Mouse (Mus musculus) large intestine, adult 2 months (tissue): ENCODE results near the gene Uvrag. TPM values are rescaled to one million over a fixed set of nuclear protein-coding genes. Genes with fewer than 3 reads are reported as not detected.

Experiments
- DNase-seq: peaks from one replicate; pipeline ENCODE4 v3.0.0-alpha.2; 2012; ENCODE audit warnings: low read depth, low spot score
- WGBS: fragments of 180-500 bp; shearing (Covaris S2); methylation state at CpG from one replicate; pipeline ENCODE4 v1.1.7; 2018; 5-methylcytosine and 5-hydroxymethylcytosine counted together
- polyA plus RNA-seq: library from polyadenylated mRNA; depleted of rRNA; stranded (reverse); fragments of >200 nt; gene quantifications from 2 replicates; pipeline ENCODE4 v1.2.3, GENCODE M21; 2012

Uvrag gene
- polyA plus RNA-seq, 1 experiment, result 5.0 TPM

DNA sequence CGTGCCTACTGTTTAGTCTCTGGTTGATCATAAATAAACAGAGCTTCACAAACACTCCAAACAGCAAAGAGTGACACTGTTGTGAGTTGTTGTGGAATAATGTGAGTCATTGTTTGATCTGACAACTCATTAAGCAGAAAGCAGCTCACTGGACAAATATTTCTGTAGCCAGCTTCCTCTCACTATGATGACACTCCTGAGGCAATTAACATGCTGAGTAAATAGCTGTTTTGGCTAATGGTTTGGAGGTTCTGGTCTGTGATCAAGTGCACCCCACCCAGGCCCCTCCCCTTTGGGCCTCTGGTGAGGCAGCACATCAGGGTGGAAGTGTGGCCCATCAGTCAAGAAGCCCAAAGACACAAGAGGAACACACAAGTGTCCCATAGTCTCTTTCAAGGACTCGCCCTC lies 228.0 kb downstream of the Uvrag start:
- 48% methylated on average over 2 of the region's 2 CpGs for WGBS

DNA sequence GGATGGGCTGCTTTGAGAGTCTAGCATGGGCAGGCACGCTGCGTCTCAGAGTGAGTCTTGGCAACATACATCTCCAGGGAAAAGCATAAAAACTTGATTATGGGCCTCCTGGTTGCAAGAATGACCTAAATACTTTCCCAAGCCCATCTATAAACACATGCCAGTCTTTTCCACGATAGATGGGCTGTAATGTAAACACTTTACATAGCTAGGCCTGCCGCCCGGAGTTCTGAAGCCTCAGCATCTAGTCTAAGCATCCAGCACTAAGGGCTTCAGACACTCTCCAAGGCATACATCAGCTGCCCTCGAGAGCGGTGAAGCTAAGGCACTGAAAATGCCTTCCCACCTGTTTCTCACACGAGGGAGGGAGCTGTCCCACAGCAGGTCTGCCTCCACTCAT lies 229.7 kb downstream of the Uvrag start:
- 67% methylated on average over 8 of the region's 8 CpGs for WGBS
- DNase-seq, result no peak

More for the DNA sequence above, 228.0 kb downstream of the Uvrag start:
- no peak for DNase-seq

DNA sequence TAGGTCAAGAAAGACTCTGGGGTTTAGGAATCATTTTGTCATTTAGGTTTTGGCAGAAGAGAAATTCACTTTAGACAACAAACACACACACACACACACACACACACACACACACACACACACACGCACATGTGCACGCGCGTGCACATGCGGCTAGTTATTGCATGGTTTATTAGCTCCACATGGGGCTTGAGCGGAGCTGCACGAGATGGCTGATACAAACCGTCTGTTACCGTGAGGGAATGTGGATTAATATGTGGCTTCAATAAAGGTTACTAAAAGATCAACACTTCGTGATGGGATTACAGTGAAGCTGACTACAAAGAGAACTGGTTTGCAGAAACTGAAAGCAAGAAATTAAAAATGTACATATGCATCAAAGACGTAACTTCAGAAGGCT lies 230.2 kb downstream of the Uvrag start:
- no peak for DNase-seq
- WGBS, result 82% methylated on average over 11 of the region's 11 CpGs

DNA sequence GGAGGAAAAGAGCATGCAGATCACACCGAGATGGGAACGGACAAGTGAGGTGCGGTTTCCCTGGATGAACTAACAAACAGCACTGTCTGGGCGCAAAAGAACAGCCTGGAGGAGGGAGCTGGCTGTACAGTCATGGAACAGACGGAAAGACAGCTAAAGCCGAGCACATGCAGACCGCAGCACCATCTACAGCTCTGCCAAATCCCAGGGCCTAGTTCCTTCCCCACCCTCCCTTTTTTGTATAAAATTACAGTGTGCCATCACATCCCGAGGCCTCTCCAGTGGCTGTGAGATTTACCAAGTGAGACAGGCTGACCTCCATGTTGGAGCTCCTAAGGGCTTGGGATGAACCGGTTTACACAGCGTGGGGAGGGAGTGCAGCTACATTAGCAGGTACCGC lies 230.8 kb downstream of the Uvrag start:
- no peak for DNase-seq
- 85% methylated on average over 11 of the region's 11 CpGs for WGBS

- DNase-seq, result no peak
Observed at GRCm38 (mm10) chr7:98907476-98907875, 233.5 kb downstream of the Uvrag start.

DNA sequence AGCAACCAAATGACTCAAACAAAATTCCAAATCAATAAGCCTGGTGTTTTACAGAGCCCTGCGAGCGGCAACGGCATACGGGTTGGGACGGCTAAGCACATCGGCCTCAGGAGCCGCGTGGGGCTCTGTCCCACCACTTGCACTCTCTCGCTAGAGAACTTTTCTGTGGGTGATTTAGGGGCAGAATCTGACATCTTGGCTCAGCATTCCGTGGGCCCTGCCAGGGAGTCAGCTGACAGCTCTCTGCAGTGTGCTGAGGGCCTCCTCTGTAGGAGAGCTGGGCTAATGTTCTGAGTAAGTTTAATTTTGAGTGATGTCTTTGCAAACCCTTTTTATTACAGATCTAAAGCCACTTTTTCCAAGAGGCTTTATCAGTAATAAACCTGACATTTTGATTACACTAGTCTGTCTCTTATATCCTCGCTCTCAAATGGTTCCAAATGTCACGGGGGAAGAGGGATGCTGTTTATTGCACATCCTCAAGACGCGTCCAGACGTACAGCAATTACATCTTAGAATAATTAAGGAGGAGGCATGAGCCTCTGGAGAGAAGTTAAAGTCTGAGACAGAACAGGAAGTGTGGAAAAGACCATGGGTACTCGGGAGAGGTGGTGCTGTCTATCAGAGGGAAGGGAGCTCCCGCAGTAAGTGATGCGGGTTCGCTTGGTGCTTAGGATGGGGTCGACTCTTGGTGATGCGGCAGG lies 236.1 kb downstream of the Uvrag start:
- 79% methylated on average over 21 of the region's 21 CpGs for WGBS
- no peak for DNase-seq

More at GRCm38 (mm10) chr7:98907476-98907875, 233.5 kb downstream of the Uvrag start:
- 88% methylated on average over 4 of the region's 4 CpGs for WGBS

- WGBS, result 12% methylated on average over 5 of the region's 5 CpGs
- no peak for DNase-seq
Observed at GRCm38 (mm10) chr7:98903884-98904283, 237.1 kb downstream of the Uvrag start.

DNA sequence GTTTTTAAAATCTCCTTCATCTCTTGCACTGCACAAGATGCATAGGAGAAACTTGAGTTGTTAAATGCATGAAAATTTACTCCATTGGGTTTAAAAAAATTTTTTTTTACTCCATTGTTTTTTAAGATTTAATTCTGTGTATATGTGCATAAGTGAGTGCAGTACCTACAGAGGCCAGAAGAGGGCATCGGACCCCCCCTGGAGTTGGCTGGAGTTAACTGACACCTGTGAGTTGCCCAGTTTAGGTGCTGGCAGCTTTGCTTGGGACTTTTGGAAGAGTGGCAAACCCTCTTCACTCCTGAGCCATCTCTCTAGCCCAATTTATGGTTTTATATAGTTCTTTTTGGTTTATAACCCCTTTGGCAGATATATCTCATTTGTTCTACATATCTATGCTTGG lies 239.8 kb downstream of the Uvrag start:
- WGBS, result 98% methylated on average over 1 of the region's 1 CpGs
- DNase-seq, result no peak

- DNase-seq, result no peak
- 76% methylated on average over 4 of the region's 4 CpGs for WGBS
Observed at GRCm38 (mm10) chr7:98899815-98900214, 241.1 kb downstream of the Uvrag start.

GRCm38 (mm10) chr7:98897323-98897722 lies 243.6 kb downstream of the Uvrag start:
- DNase-seq, result no peak
- 98% methylated on average over 8 of the region's 8 CpGs for WGBS

- DNase-seq, result no peak
- 57% methylated on average over 10 of the region's 10 CpGs for WGBS
Observed at GRCm38 (mm10) chr7:98895501-98896095, 245.3 kb downstream of the Uvrag start.

DNA sequence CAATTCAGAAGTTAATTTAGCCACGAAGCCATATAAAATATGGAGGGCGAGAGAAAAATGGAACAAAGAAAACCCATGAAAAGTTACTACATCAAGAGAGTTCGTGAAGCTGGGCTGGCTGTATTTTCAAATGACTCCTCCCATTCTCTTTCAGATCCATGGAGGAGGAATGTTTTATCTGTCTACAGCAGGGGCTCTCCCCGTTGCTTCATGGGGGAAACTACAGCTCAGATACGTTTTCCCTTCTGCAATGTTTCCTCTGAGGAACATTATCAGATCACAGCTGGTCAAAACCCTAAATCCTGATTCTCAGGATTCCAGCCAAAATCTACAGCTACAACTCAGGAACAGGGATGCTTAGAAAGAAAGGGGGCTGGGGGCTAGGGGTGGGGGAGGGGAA lies 246.2 kb downstream of the Uvrag start:
- 84% methylated on average over 5 of the region's 5 CpGs for WGBS
- no peak for DNase-seq

- 92% methylated on average over 5 of the region's 5 CpGs for whole genome bisulfite sequencing
- DNase-seq, result no peak
Observed at GRCm38 (mm10) chr7:98894305-98894704, 246.6 kb downstream of the Uvrag start.

GRCm38 (mm10) chr7:98893144-98893543 lies 247.8 kb downstream of the Uvrag start:
- WGBS, result 87% methylated on average over 5 of the region's 5 CpGs
- DNase-seq, result no peak

DNA sequence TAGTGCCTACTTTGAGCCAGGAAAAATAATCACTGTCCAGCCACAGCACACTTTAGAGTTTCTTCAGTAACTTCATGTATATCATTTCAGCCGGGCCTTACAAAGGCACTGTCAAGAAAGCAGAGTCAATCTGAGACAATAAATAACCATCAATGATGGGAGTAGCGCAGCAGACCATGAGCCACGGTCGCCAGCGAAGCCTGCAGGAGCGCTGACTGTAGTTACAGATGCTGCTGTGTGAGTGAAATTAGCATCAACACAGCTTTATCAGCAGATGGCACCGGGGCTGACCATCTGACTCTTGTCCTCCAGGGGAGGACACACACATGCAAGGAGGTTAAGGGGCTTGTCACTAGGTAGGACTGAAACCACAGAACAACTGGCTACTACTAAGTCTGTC lies 251.7 kb downstream of the Uvrag start:
- WGBS, result 90% methylated on average over 7 of the region's 7 CpGs
- DNase-seq, result no peak

DNA sequence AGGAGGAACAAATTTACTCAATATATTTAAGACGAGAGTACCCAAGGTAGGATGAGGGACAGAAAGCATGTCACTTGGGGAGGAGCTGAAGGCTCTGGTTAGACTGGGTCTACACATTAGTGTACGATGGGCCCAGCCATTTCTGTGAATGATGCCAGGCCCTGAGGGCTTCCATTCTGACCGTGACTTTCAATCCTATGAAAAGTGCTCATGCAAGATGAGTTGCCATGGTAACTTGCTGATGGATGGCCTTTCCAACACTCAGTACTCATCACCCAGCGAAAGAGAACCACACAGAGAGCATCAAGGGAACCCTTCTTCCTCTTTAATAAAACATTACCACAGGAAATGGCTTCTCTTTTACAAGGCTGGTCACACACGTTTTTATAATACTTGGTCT lies 252.1 kb downstream of the Uvrag start:
- DNase-seq, result no peak
- 85% methylated on average over 5 of the region's 5 CpGs for WGBS

DNA sequence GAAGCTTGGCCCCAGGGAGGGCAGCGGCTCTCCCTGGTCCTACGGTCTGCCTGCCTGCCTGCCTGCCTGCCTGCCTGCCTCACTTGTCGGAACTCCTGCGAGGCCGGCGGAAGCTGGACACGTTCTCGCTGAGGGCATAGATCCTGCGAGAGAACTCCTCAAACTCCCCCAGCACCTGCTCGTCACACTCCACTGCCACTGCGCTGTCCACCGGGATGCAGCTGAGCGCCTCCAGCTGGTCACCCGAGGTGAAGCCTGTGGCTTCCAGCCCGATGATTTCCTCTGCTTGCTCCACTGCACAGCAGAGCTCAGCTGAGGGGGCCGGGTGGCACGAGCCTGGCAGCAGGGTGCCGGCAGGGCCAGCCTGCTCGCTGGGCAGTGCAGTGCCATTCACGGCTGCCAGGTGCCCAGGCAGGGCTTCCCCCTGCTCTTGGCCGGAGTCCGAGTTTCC lies 253.1 kb downstream of the Uvrag start:
- WGBS, result 80% methylated on average over 22 of the region's 22 CpGs
- no peak for DNase-seq

DNA sequence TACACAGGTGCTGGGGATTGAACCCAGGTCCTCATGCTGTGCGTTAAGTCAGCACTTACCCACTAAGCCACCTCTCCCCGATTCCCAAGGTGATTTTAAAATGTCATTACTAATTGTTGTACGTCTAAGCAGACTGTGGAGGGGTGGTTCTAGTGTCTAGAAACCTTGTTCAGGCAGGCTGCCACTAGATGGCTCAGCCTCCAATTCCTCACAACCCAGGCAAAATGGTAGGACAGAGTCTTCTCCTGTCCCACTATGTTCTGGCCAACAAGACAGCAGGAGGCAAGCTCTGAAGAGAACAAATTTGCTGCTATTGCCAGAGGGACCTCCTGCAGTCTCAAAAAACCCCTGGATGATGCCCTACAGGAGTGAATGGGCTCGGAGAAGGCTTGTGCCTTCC lies 259.1 kb downstream of the Uvrag start:
- 73% methylated on average over 4 of the region's 4 CpGs for WGBS
- DNase-seq, result no peak

DNA sequence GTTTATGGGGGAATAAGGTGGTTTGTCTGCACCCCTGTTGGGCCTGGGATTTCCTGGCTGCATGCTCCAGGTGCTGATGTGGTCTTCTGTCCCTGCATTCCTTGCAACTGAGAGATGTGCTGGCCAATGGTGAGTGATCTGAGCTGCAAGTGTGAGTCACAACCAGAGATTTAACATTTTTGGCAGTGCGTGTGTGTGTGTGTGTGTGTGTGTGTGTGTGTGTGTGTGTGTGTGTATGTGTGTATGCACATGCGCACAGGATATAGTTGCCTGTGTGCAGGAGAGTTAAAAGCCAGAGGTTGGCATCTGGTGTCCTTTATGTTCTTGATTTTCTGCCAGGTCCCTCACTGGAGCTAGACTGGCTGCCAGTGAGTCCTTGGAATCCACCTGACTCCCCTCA lies 261.8 kb downstream of the Uvrag start:
- WGBS, result 66% methylated on average over 2 of the region's 2 CpGs

GRCm38 (mm10) chr7:98876119-98876518 lies 264.8 kb downstream of the Uvrag start:
- 12% methylated on average over 13 of the region's 13 CpGs for WGBS
- DNase-seq, result no peak

More for the DNA sequence above, 261.8 kb downstream of the Uvrag start:
- DNase-seq, result no peak

DNA sequence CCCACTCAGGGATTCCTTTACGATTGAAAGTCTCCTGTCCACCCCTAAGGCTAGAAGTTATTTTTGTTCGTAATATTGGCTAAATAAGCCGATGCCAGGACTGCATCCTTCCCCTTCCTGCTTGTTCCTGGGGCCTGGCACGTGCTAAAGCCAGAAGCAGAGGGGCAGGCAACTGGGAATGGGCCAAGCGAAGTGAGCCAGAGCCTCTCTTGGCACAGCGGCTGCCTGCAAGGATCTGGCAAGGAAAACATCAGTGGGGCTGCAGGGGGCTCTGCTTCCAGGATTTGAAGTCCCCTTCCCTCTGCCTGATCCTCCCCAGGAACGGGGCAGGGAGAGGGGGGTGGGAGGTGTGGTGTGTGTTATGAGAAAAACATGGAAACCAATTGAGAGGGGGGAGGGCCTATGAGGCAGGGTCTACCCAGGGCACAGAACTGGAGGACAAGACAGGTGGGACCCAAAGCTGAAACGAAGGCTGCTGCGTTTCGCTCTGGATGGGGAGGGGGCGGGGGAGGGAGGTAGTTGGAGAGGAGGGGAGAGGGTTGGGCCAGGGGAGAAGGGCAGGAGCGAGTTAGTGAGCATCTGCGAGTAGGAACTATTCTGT lies 265.5 kb downstream of the Uvrag start:
- WGBS, result 28% methylated on average over 13 of the region's 13 CpGs
- no peak for DNase-seq
